Mouse (Mus musculus): Measurements from ENCODE around the gene Trex1. TPM values are rescaled to one million over a fixed set of nuclear protein-coding genes. Genes with fewer than 3 reads are reported as not detected.

Trex1 gene
- polyA plus RNA-seq, 1 experiment from 2014 or later: 15.2 TPM

DNA sequence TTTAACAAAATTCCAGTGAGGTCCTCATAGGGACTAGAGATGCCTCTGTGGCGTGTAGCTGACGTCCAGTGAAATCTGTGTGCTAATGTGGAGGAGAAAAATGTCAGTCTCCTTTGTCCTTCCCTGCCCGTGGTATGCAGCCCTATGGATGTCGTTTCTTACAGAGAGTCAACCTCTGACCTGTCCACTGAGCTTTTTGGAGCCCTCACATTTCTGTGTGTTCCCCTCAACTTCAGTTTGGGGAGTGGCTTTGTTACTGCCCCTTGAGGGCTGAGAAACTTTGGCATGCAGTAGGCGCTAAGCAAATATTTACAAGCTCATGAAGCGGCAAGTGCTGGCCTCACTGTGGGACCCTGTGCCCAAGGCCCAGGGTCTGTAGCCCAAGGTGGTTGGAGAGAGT lies 37.8 kb upstream of the Trex1 start:
- no peak for DNase-seq (ENCODE audit: low spot score)
- Histone ChIP-seq H3K27ac (peak overlapping the region; percentile 98), H3K4me2 (ENCODE audit: low read length) (peak overlapping the region; percentile 91), H3K4me1 (replicated peaks; ENCODE audit: insufficient read depth, low read length) (peaks cover 39% of the 10 kb centered on the region), H3K9me3 (replicated peaks; ENCODE audit: low read length) (no peaks in the 10 kb centered on the region), H3K27me3 (ENCODE audit: insufficient read depth, low read length) (no peaks in the 10 kb centered on the region), H3K4me3 (replicated peaks; ENCODE audit: low read depth, low read length) (peak overlapping the region; percentile 13; the same call in 1 of the 2 replicates), H3K9ac (ENCODE audit: low read depth, low read length) (0 out of 2 replicates have a peak overlapping the region, but pooled peaks have one; percentile 91), H3K36me3 (ENCODE audit: insufficient read depth, low read length) (0 out of 2 replicates have a peak, but pooled peaks cover 4% of the 10 kb centered on the region)
- no peak for ATAC-seq (replicated peaks; ENCODE audit: low FRiP score, low read depth)
- no peak; the same call in 1 of the 2 replicates for TF ChIP-seq CTCF (IDR thresholded peaks at IDR 0.05; ENCODE audit: low read depth)
- WGBS: 22% methylated on average over 6 of the region's 6 CpGs

- H3K4me3 ChIP-seq (replicated peaks; ENCODE audit: low read depth, low read length): peak overlapping the region; percentile 74
- peaks cover 39% of the 10 kb centered on the region for H3K4me1 ChIP-seq (replicated peaks; ENCODE audit: insufficient read depth, low read length)
- peak; percentile 80 for DNase-seq (ENCODE audit: low spot score)
- ATAC-seq (replicated peaks; ENCODE audit: low FRiP score, low read depth): no peak
- TF ChIP-seq CTCF (IDR thresholded peaks at IDR 0.05; ENCODE audit: low read depth): no peak
- peak overlapping the region; percentile 91 for H3K4me2 ChIP-seq (ENCODE audit: low read length)
- no peaks in the 10 kb centered on the region for H3K27me3 ChIP-seq (ENCODE audit: insufficient read depth, low read length)
- H3K27ac ChIP-seq: peak overlapping the region; percentile 98
- 0 out of 2 replicates have a peak, but pooled peaks cover 4% of the 10 kb centered on the region for H3K36me3 ChIP-seq (ENCODE audit: insufficient read depth, low read length)
- 21% methylated on average over 6 of the region's 6 CpGs for WGBS
- H3K9me3 ChIP-seq (replicated peaks; ENCODE audit: low read length): no peaks in the 10 kb centered on the region
- peak overlapping the region; percentile 91 for H3K9ac ChIP-seq (ENCODE audit: low read depth, low read length)
Observed at GRCm38 (mm10) chr9:109096856-109097255, 37.3 kb upstream of the Trex1 start.

DNA sequence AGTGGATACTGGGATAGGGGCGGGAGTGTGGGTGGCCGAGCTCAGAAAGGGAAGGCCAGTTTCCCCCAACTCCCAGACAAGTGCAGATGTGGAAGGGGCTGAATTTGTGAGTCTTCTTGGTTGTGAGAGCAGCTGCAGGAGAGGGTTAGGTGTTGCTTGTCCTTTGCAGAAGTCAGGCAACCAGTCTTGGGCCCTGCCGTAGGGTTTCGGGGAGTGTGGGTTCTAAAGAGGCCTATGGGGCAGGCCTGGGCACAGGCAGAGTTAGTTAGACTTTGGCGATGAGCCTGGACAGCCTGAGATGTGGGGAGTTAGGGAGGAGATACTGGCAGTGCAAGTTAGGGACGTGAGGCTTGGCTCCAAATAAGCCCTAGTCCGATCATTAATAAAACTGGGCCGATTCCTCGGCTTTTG lies 36.7 kb upstream of the Trex1 start:
- 18% methylated on average over 9 of the region's 9 CpGs for WGBS
- Histone ChIP-seq H3K36me3 (ENCODE audit: insufficient read depth, low read length) (0 out of 2 replicates have a peak, but pooled peaks cover 4% of the 10 kb centered on the region), H3K4me3 (replicated peaks; ENCODE audit: low read depth, low read length) (peak overlapping the region; percentile 74), H3K27ac (peak overlapping the region; percentile 98), H3K9ac (ENCODE audit: low read depth, low read length) (peak overlapping the region; percentile 91), H3K4me1 (replicated peaks; ENCODE audit: insufficient read depth, low read length) (peaks cover 44% of the 10 kb centered on the region), H3K9me3 (replicated peaks; ENCODE audit: low read length) (no peaks in the 10 kb centered on the region), H3K27me3 (ENCODE audit: insufficient read depth, low read length) (no peaks in the 10 kb centered on the region), H3K4me2 (ENCODE audit: low read length) (peak overlapping the region; percentile 91)
- DNase-seq (ENCODE audit: low spot score): no peak
- no peak for ATAC-seq (replicated peaks; ENCODE audit: low FRiP score, low read depth)
- no peak for TF ChIP-seq CTCF (IDR thresholded peaks at IDR 0.05; ENCODE audit: low read depth)

GRCm38 (mm10) chr9:109095137-109095982 lies 35.8 kb upstream of the Trex1 start, which contains the start of gene Plxnb1:
Plxnb1 (plus strand) TSS chr9:109095389.
- no peaks in the 10 kb centered on the region for H3K9me3 ChIP-seq (replicated peaks; ENCODE audit: low read length)
- TF ChIP-seq CTCF (IDR thresholded peaks at IDR 0.05; ENCODE audit: low read depth): no peak
- peak within 1 kb of the TSS; percentile 74 for H3K4me3 ChIP-seq (replicated peaks; ENCODE audit: low read depth, low read length)
- ATAC-seq (replicated peaks; ENCODE audit: low FRiP score, low read depth) (peak; percentile 58), DNase-seq (ENCODE audit: low spot score) (peak; percentile 86)
- under 1% methylated on average over 89 of the region's 102 CpGs for WGBS
- H3K9ac ChIP-seq (ENCODE audit: low read depth, low read length): peak within 1 kb of the TSS; percentile 91
- peak within 1 kb of the TSS; percentile 91 for H3K4me2 ChIP-seq (ENCODE audit: low read length)
- H3K36me3 ChIP-seq (ENCODE audit: insufficient read depth, low read length): no peaks in the 10 kb centered on the region
- H3K27me3 ChIP-seq (ENCODE audit: insufficient read depth, low read length): no peaks in the 10 kb centered on the region
- H3K4me1 ChIP-seq (replicated peaks; ENCODE audit: insufficient read depth, low read length): peaks cover 44% of the 10 kb centered on the region
- peak within 1 kb of the TSS; percentile 98 for H3K27ac ChIP-seq

DNA sequence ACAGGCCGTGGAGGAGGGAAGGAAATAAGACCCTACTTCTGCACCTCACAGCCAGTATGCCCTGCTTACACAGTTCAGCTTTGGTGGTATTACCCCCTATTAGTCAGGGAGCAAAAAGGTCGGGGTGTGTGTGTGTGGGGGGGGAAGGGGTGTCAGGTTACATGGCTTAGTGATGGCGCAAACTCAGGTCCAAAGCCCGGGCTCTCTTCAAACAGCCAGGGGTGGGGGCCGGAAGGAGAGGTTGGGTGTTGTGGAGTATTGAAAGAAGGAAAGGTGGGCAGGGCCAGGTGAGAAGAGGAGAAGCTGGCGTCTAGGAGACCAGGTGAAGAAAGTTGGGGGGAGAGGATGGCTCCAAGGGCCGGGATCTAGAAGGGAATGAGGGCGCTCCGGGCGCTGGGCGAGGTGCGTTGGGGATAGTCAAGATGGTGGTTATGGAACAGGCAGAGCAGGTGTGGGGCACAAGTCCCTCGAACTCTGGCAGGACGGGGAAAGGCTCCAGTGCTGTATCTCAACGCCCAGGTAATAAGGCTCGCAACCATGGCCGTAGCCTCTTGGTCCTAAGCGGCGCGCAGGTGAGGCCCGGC lies 35.1 kb upstream of the Trex1 start:
- TF ChIP-seq CTCF (IDR thresholded peaks at IDR 0.05; ENCODE audit: low read depth): no peak
- Histone ChIP-seq H3K4me3 (replicated peaks; ENCODE audit: low read depth, low read length) (peak overlapping the region; percentile 74), H3K9me3 (replicated peaks; ENCODE audit: low read length) (no peaks in the 10 kb centered on the region), H3K27ac (peak overlapping the region; percentile 98), H3K36me3 (ENCODE audit: insufficient read depth, low read length) (no peaks in the 10 kb centered on the region), H3K4me2 (ENCODE audit: low read length) (peak overlapping the region; percentile 91), H3K27me3 (ENCODE audit: insufficient read depth, low read length) (no peaks in the 10 kb centered on the region), H3K9ac (ENCODE audit: low read depth, low read length) (peak overlapping the region; percentile 91), H3K4me1 (replicated peaks; ENCODE audit: insufficient read depth, low read length) (peaks cover 43% of the 10 kb centered on the region)
- 1% methylated on average over 20 of the region's 21 CpGs for WGBS
- DNase-seq (ENCODE audit: low spot score) (peak; percentile 53), ATAC-seq (replicated peaks; ENCODE audit: low FRiP score, low read depth) (peak; percentile 34)

GRCm38 (mm10) chr9:109093786-109094552 lies 34.4 kb upstream of the Trex1 start:
- ATAC-seq (replicated peaks; ENCODE audit: low FRiP score, low read depth): peak; percentile 15
- H3K27ac ChIP-seq: peak overlapping the region; percentile 98
- peak overlapping the region; percentile 74 for H3K4me3 ChIP-seq (replicated peaks; ENCODE audit: low read depth, low read length)
- H3K9me3 ChIP-seq (replicated peaks; ENCODE audit: low read length): no peaks in the 10 kb centered on the region
- no peak for TF ChIP-seq CTCF (IDR thresholded peaks at IDR 0.05; ENCODE audit: low read depth)
- peaks cover 36% of the 10 kb centered on the region for H3K4me1 ChIP-seq (replicated peaks; ENCODE audit: insufficient read depth, low read length)
- peak overlapping the region; percentile 91 for H3K4me2 ChIP-seq (ENCODE audit: low read length)
- no peak for DNase-seq (ENCODE audit: low spot score)
- no peaks in the 10 kb centered on the region for H3K27me3 ChIP-seq (ENCODE audit: insufficient read depth, low read length)
- H3K36me3 ChIP-seq (ENCODE audit: insufficient read depth, low read length): no peaks in the 10 kb centered on the region
- H3K9ac ChIP-seq (ENCODE audit: low read depth, low read length): peak overlapping the region; percentile 91
- whole genome bisulfite sequencing: 13% methylated on average over 11 of the region's 11 CpGs

Measured in kidney, postnatal 0 days (tissue).